Mouse (Mus musculus): ENCODE data around the gene Erg.

The Erg gene

GRCm38 (mm10) chr16:95384590-95385148, 201.7 kb downstream of the Erg start:
- no peak for DNase-seq

GRCm38 (mm10) chr16:95382251-95382650, 204.1 kb downstream of the Erg start:
- no peak for DNase-seq

GRCm38 (mm10) chr16:95376834-95377233, 209.6 kb downstream of the Erg start:
- DNase-seq, result no peak

- no peak for DNase-seq
Measured at GRCm38 (mm10) chr16:95376364-95376763, 210.0 kb downstream of the Erg start.

- DNase-seq, result no peak
Measured at GRCm38 (mm10) chr16:95374646-95375045, 211.7 kb downstream of the Erg start.

- no peak for DNase-seq
Measured at GRCm38 (mm10) chr16:95372960-95373359, 213.4 kb downstream of the Erg start.

GRCm38 (mm10) chr16:95371713-95372112, 214.7 kb downstream of the Erg start:
- no peak for DNase-seq

GRCm38 (mm10) chr16:95366989-95367765, 219.2 kb downstream of the Erg start:
- DNase-seq, result no peak

GRCm38 (mm10) chr16:95365214-95365613, 221.2 kb downstream of the Erg start:
- no peak for DNase-seq

GRCm38 (mm10) chr16:95363632-95364465, 222.5 kb downstream of the Erg start:
- peak; percentile 34 for DNase-seq

- no peak for DNase-seq
Measured at GRCm38 (mm10) chr16:95361950-95362349, 224.4 kb downstream of the Erg start.

GRCm38 (mm10) chr16:95360940-95361489, 225.4 kb downstream of the Erg start:
- DNase-seq, result no peak

GRCm38 (mm10) chr16:95360214-95360850, 226.1 kb downstream of the Erg start:
- DNase-seq, result no peak

GRCm38 (mm10) chr16:95356962-95357955, 229.1 kb downstream of the Erg start:
- peak; percentile 31 for DNase-seq

GRCm38 (mm10) chr16:95353838-95354237, 232.6 kb downstream of the Erg start:
- no peak for DNase-seq

GRCm38 (mm10) chr16:95352266-95352665, 234.1 kb downstream of the Erg start:
- no peak for DNase-seq

GRCm38 (mm10) chr16:95350499-95350898, 235.9 kb downstream of the Erg start:
- DNase-seq, result peak; percentile 22

GRCm38 (mm10) chr16:95349745-95350144, 236.6 kb downstream of the Erg start:
- no peak for DNase-seq

GRCm38 (mm10) chr16:95349344-95349743, 237.0 kb downstream of the Erg start:
- no peak for DNase-seq

GRCm38 (mm10) chr16:95348555-95348954, 237.8 kb downstream of the Erg start:
- DNase-seq, result no peak

- no peak for DNase-seq
Measured at GRCm38 (mm10) chr16:95347202-95347601, 239.2 kb downstream of the Erg start.

GRCm38 (mm10) chr16:95345882-95346281, 240.5 kb downstream of the Erg start:
- peak; percentile 63 for DNase-seq
